Mouse (Mus musculus): ENCODE measurements at regions not wholly inside any gene's neighbourhood (a gene's known extent, or its start where the extent isn't known, plus 50 kb on each side); places are given as distances from the start of the nearest gene placed in this dataset.

GRCm38 (mm10) chr16:93458011-93458585, 145.8 kb downstream of the Setd4 start:
- no peak for DNase-seq

GRCm38 (mm10) chr16:93456706-93457425, 147.0 kb downstream of the Setd4 start:
- DNase-seq: peak in 1 of 2 experiments; percentile 14

- peak; percentile 71 to 87 for DNase-seq
Observed at GRCm38 (mm10) chr16:93454080-93454997, 149.5 kb downstream of the Setd4 start.

GRCm38 (mm10) chr16:93453056-93453455, 150.8 kb downstream of the Setd4 start:
- no peak for DNase-seq

GRCm38 (mm10) chr16:93450896-93451295, 153.0 kb downstream of the Setd4 start:
- DNase-seq: no peak

GRCm38 (mm10) chr16:93449925-93450324, 153.9 kb downstream of the Setd4 start:
- no peak for DNase-seq

GRCm38 (mm10) chr16:93448124-93448523, 155.7 kb downstream of the Setd4 start:
- DNase-seq: no peak

GRCm38 (mm10) chr16:93446970-93447369, 156.9 kb downstream of the Setd4 start:
- DNase-seq: no peak

- no peak for DNase-seq
Observed at GRCm38 (mm10) chr16:93446206-93446605, 157.7 kb downstream of the Setd4 start.

- DNase-seq: peak; percentile 15 to 48
Observed at GRCm38 (mm10) chr16:93442837-93443236, 161.0 kb downstream of the Setd4 start.

GRCm38 (mm10) chr16:93437608-93438425, 166.0 kb downstream of the Setd4 start:
- no peak for DNase-seq

- DNase-seq: no peak
Observed at GRCm38 (mm10) chr16:93436732-93437131, 167.1 kb downstream of the Setd4 start.

GRCm38 (mm10) chr16:93431316-93431715, 172.5 kb downstream of the Setd4 start:
- no peak for DNase-seq

- no peak for DNase-seq
Observed at GRCm38 (mm10) chr16:93429324-93429781, 174.5 kb downstream of the Setd4 start.

- DNase-seq: no peak
Observed at GRCm38 (mm10) chr16:93427264-93427663, 176.6 kb downstream of the Setd4 start.

- DNase-seq: no peak
Observed at GRCm38 (mm10) chr16:93425731-93426130, 178.1 kb downstream of the Setd4 start.

- no peak for DNase-seq
Observed at GRCm38 (mm10) chr16:93423174-93423573, 180.7 kb downstream of the Setd4 start.

- DNase-seq: no peak
Observed at GRCm38 (mm10) chr16:93422221-93422620, 181.6 kb downstream of the Setd4 start.

GRCm38 (mm10) chr16:93418246-93418645, 185.6 kb downstream of the Setd4 start:
- no peak for DNase-seq

GRCm38 (mm10) chr16:93417831-93418230, 186.0 kb downstream of the Setd4 start:
- no peak for DNase-seq

GRCm38 (mm10) chr16:93392024-93392675, 211.7 kb downstream of the Setd4 start:
- no peak for DNase-seq

- DNase-seq: no peak
Observed at GRCm38 (mm10) chr16:93387578-93388116, 216.2 kb downstream of the Setd4 start.

All from cerebellum, postnatal 25 days (tissue).